Mouse (Mus musculus): ENCODE results near the gene Ivd. TPM values are rescaled to one million over a fixed set of nuclear protein-coding genes. Genes with fewer than 3 reads are reported as not detected.

The Ivd gene
- polyA plus RNA-seq, 1 experiment, result 83.0 TPM

GRCm38 (mm10) chr2:118873890-118874430 lies 12.2 kb downstream of the Ivd start:
- TF ChIP-seq CTCF (IDR thresholded peaks at IDR 0.05; ENCODE audit: insufficient read depth, low read depth, low read length) (no peak), POLR2A (IDR thresholded peaks at IDR 0.05; ENCODE audit: insufficient read depth, low read depth, low read length) (no peak)
- Histone ChIP-seq H3K27ac (ENCODE audit: insufficient read depth, low read depth, low read length) (no peak overlapping the region), H3K4me3 (ENCODE audit: insufficient read depth, low read depth, low read length) (no peak overlapping the region), H3K4me1 (ENCODE audit: control insufficient read depth, insufficient read depth, low read length) (no peaks in the 10 kb centered on the region)
- WGBS, result 87% methylated on average over 6 of the region's 6 CpGs

GRCm38 (mm10) chr2:118875316-118875715 lies 13.6 kb downstream of the Ivd start:
- H3K4me1 ChIP-seq (ENCODE audit: control insufficient read depth, insufficient read depth, low read length), result no peaks in the 10 kb centered on the region
- H3K27ac ChIP-seq (ENCODE audit: insufficient read depth, low read depth, low read length), result no peak overlapping the region
- H3K4me3 ChIP-seq (ENCODE audit: insufficient read depth, low read depth, low read length), result no peak overlapping the region
- TF ChIP-seq CTCF (IDR thresholded peaks at IDR 0.05; ENCODE audit: insufficient read depth, low read depth, low read length) (no peak), POLR2A (IDR thresholded peaks at IDR 0.05; ENCODE audit: insufficient read depth, low read depth, low read length) (no peak)
- 91% methylated on average over 8 of the region's 8 CpGs for WGBS

- Histone ChIP-seq H3K4me3 (ENCODE audit: insufficient read depth, low read depth, low read length) (no peak overlapping the region), H3K27ac (ENCODE audit: insufficient read depth, low read depth, low read length) (no peak overlapping the region), H3K4me1 (ENCODE audit: control insufficient read depth, insufficient read depth, low read length) (no peaks in the 10 kb centered on the region)
- WGBS, result 96% methylated on average over 9 of the region's 9 CpGs
- TF ChIP-seq POLR2A (IDR thresholded peaks at IDR 0.05; ENCODE audit: insufficient read depth, low read depth, low read length) (no peak), CTCF (IDR thresholded peaks at IDR 0.05; ENCODE audit: insufficient read depth, low read depth, low read length) (no peak)
These were observed 14.7 kb downstream of the Ivd start for GRCm38 (mm10) chr2:118876453-118876852.

GRCm38 (mm10) chr2:118881019-118881418 lies 19.3 kb downstream of the Ivd start:
- WGBS, result 86% methylated on average over 4 of the region's 4 CpGs
- H3K4me3 ChIP-seq (ENCODE audit: insufficient read depth, low read depth, low read length), result no peak overlapping the region
- TF ChIP-seq CTCF (IDR thresholded peaks at IDR 0.05; ENCODE audit: insufficient read depth, low read depth, low read length) (no peak), POLR2A (IDR thresholded peaks at IDR 0.05; ENCODE audit: insufficient read depth, low read depth, low read length) (no peak)
- no peak overlapping the region for H3K27ac ChIP-seq (ENCODE audit: insufficient read depth, low read depth, low read length)
- H3K4me1 ChIP-seq (ENCODE audit: control insufficient read depth, insufficient read depth, low read length), result peaks cover 9% of the 10 kb centered on the region

- TF ChIP-seq POLR2A (IDR thresholded peaks at IDR 0.05; ENCODE audit: insufficient read depth, low read depth, low read length), result no peak
- no peak for TF ChIP-seq CTCF (IDR thresholded peaks at IDR 0.05; ENCODE audit: insufficient read depth, low read depth, low read length)
- H3K4me3 ChIP-seq (ENCODE audit: insufficient read depth, low read depth, low read length), result no peak overlapping the region
- 81% methylated on average over 5 of the region's 5 CpGs for WGBS
- H3K4me1 ChIP-seq (ENCODE audit: control insufficient read depth, insufficient read depth, low read length), result peaks cover 9% of the 10 kb centered on the region
- no peak overlapping the region for H3K27ac ChIP-seq (ENCODE audit: insufficient read depth, low read depth, low read length)
These were observed 20.2 kb downstream of the Ivd start for GRCm38 (mm10) chr2:118881956-118882355.

GRCm38 (mm10) chr2:118882840-118883679 lies 21.3 kb downstream of the Ivd start:
- Histone ChIP-seq H3K27ac (ENCODE audit: insufficient read depth, low read depth, low read length) (no peak overlapping the region), H3K4me3 (ENCODE audit: insufficient read depth, low read depth, low read length) (peak overlapping the region; percentile 51), H3K4me1 (ENCODE audit: control insufficient read depth, insufficient read depth, low read length) (peaks cover 15% of the 10 kb centered on the region)
- TF ChIP-seq CTCF (IDR thresholded peaks at IDR 0.05; ENCODE audit: insufficient read depth, low read depth, low read length), result peak; percentile 99
- no peak for TF ChIP-seq POLR2A (IDR thresholded peaks at IDR 0.05; ENCODE audit: insufficient read depth, low read depth, low read length)
- 3% methylated on average over 32 of the region's 32 CpGs for WGBS

GRCm38 (mm10) chr2:118887440-118887839 lies 25.7 kb downstream of the Ivd start:
- no peak overlapping the region for H3K4me3 ChIP-seq (ENCODE audit: insufficient read depth, low read depth, low read length)

GRCm38 (mm10) chr2:118887845-118888548 lies 26.2 kb downstream of the Ivd start:
- TF ChIP-seq POLR2A (IDR thresholded peaks at IDR 0.05; ENCODE audit: insufficient read depth, low read depth, low read length), result no peak
- no peak for TF ChIP-seq CTCF (IDR thresholded peaks at IDR 0.05; ENCODE audit: insufficient read depth, low read depth, low read length)
- Histone ChIP-seq H3K4me3 (ENCODE audit: insufficient read depth, low read depth, low read length) (no peak overlapping the region), H3K27ac (ENCODE audit: insufficient read depth, low read depth, low read length) (no peak overlapping the region), H3K4me1 (ENCODE audit: control insufficient read depth, insufficient read depth, low read length) (peaks cover 8% of the 10 kb centered on the region)
- WGBS, result 38% methylated on average over 14 of the region's 14 CpGs

More at GRCm38 (mm10) chr2:118887440-118887839, 25.7 kb downstream of the Ivd start:
- Histone ChIP-seq H3K4me1 (ENCODE audit: control insufficient read depth, insufficient read depth, low read length) (peaks cover 9% of the 10 kb centered on the region), H3K27ac (ENCODE audit: insufficient read depth, low read depth, low read length) (no peak overlapping the region)
- no peak for TF ChIP-seq CTCF (IDR thresholded peaks at IDR 0.05; ENCODE audit: insufficient read depth, low read depth, low read length)
- TF ChIP-seq POLR2A (IDR thresholded peaks at IDR 0.05; ENCODE audit: insufficient read depth, low read depth, low read length), result no peak
- 71% methylated on average over 13 of the region's 13 CpGs for WGBS

- no peak for TF ChIP-seq POLR2A (IDR thresholded peaks at IDR 0.05; ENCODE audit: insufficient read depth, low read depth, low read length)
- TF ChIP-seq CTCF (IDR thresholded peaks at IDR 0.05; ENCODE audit: insufficient read depth, low read depth, low read length), result no peak
- no peak overlapping the region for H3K4me3 ChIP-seq (ENCODE audit: insufficient read depth, low read depth, low read length)
- 94% methylated on average over 4 of the region's 4 CpGs for WGBS
- H3K4me1 ChIP-seq (ENCODE audit: control insufficient read depth, insufficient read depth, low read length), result peaks cover 9% of the 10 kb centered on the region
- no peak overlapping the region for H3K27ac ChIP-seq (ENCODE audit: insufficient read depth, low read depth, low read length)
These were observed 29.4 kb downstream of the Ivd start for GRCm38 (mm10) chr2:118891173-118891572.

Data from olfactory bulb, adult 2 months (tissue).